Mouse (Mus musculus): ENCODE measurements around the gene Lrp4.

DNA sequence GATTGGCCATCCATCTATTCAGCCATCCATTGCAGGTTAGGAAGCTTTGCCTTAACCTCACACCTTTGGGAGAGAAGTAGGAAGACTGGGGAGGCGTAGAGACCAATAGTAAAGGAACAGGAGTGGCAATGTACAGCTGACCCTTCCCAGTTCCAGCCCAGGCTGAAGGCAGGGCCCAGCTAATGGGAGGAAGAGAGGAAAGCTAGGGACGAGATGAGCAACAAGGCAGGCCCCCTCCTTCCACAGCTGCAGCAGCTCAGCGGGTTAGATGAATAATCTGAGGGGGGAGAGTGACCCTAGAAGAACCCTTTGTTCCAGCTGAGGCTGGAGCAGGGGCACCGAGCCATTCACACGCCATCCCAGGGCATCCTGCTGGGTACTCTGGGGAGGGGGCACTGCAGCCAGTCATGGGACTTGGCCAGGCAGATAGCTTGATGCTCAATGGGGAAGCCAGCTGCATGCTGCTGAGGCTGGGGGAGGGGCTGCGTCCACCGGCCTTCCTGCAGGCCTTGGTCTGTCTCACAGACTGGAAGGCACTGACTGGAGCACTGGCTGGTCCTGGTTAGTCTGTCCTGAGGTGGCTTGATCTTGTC lies 12.8 kb downstream of the Lrp4 start:
- no peak for TF ChIP-seq CTCF (IDR thresholded peaks at IDR 0.05; ENCODE audit: control insufficient read depth, insufficient read depth, insufficient replicate concordance, low read depth, low read length)
- TF ChIP-seq POLR2A (IDR thresholded peaks at IDR 0.05; ENCODE audit: control insufficient read depth, low read depth, low read length), result no peak
